Mouse (Mus musculus): ENCODE results near the gene Ccn2.

- TF ChIP-seq CTCF (IDR thresholded peaks at IDR 0.05; ENCODE audit: borderline replicate concordance, insufficient read depth, low read length) = no peak
- TF ChIP-seq POLR2A (IDR thresholded peaks at IDR 0.05; ENCODE audit: low read depth, low read length) = no peak
Measured at GRCm38 (mm10) chr10:24629086-24629720, 34.0 kb downstream of the Ccn2 start.
